Mouse (Mus musculus) heart, postnatal 25 days (tissue): ENCODE data around the gene 4930583I09Rik. TPM values are rescaled to one million over a fixed set of nuclear protein-coding genes. Genes with fewer than 3 reads are reported as not detected.

Experiments used
- DNase-seq: peaks from one replicate; pipeline ENCODE4 v3.0.0; 2022; ENCODE audit warnings: low spot score
- intact Hi-C: fragments of 180-260 bp; cut with DNase I; formaldehyde crosslinking; loops from one replicate; pipeline ENCODE4 v1.15.1; 2025
- total RNA-seq, 2 experiments: library from RNA; stranded (reverse); gene quantifications; 2 replicates each; pipeline ENCODE4 v1.2.3; 2021

Gene 4930583I09Rik
- total RNA-seq, 2 experiments from 2014 or later: not detected

GRCm38 (mm10) chr17:64802956-64803275 lies 33.0 kb downstream of the 4930583I09Rik start:
- no peak for DNase-seq
- intact Hi-C loops: no loop called here

DNA sequence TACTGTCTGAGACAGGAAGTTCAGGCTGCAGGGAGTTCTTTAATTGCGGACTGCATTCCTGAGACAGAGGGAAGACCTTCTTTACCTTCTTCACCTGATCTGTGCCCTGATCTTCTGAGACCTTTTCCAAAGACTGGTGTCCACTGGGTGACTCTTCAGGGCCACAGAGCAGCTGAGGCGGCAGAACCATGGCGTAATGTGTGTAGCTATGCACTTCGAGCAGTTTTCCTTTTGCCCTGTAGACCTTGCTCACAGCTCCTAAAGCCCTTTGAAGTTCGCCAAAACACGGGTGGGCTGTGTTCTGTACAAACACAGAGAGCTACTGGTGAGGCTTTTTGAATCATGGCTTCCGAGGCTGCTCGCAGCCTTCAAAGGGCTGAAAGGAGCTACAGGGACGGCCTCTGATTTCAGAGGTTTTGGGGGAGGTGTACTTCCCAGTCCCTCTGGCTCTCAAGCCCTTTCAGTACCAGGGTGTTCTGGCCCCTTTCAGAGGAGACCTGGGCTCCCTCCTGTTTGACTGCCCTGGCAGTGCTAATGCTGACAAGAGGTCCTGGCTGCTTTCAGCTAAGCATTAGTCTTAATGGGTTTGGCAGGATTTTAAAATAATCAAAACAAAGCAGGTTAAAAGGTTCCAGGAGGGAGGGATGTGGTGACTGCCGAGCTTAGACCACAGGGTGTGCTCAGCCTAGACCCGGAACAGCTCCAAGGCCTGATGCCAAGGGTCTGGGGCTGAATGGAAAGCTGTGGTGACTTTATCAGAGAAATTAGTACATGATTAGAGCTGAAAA lies 33.5 kb downstream of the 4930583I09Rik start:
- intact Hi-C loops: no loop called here
- DNase-seq: no peak

- intact Hi-C loops: no loop called here
Measured at GRCm38 (mm10) chr17:64792623-64793022, 43.2 kb downstream of the 4930583I09Rik start.

DNA sequence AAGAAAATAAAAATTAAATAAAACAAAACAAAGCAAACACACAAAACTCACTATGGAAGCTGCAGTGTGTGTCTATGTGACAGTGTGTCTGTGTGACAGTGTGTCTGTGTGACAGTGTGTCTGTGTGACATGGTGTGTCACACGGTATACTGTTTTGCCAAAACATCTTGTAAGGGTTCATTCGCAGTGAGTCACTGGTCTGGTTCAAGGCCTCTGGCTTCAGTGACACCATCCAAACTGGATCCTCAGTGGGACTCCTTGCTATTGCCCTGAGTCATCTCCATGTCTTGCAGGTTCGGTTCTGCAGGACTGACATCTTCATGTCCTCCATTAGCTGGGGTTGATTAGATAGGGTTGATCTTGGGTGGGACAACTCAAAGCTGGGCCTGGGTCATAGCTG lies 43.8 kb downstream of the 4930583I09Rik start:
- intact Hi-C loops: no loop called here
- DNase-seq: no peak

More at GRCm38 (mm10) chr17:64792623-64793022, 43.2 kb downstream of the 4930583I09Rik start:
- no peak for DNase-seq

- DNase-seq: no peak
- intact Hi-C loops: no loop called here
Measured at GRCm38 (mm10) chr17:64789175-64789574, 46.7 kb downstream of the 4930583I09Rik start.

GRCm38 (mm10) chr17:64788301-64788700 lies 47.6 kb downstream of the 4930583I09Rik start:
- no peak for DNase-seq
- intact Hi-C loops: no loop called here

- intact Hi-C loops: no loop called here
- no peak for DNase-seq
Measured at GRCm38 (mm10) chr17:64785961-64786360, 49.9 kb downstream of the 4930583I09Rik start.

Other genes with a start within 250 kb of the 4930583I09Rik start
- gene Man2a1, start 235.3 kb downstream of the 4930583I09Rik start, total RNA-seq: 10 to 100 TPM; 18.3 to 20.4 TPM